Mouse (Mus musculus) T-cell, adult 66 days (primary cell): Measurements from ENCODE around the gene Urb2. TPM values are rescaled to one million over a fixed set of nuclear protein-coding genes. Genes with fewer than 3 reads are reported as not detected.

Experiments used
- total RNA-seq, 2 experiments: library from RNA; stranded (reverse); gene quantifications; 3 replicates in 1 of 2; 4 replicates in 1 of 2; pipeline ENCODE4 v1.2.4; 2023

The Urb2 gene
- 10 to 100 TPM; 20.7 to 22.3 TPM for total RNA-seq

GRCm38 (mm10) chr8:124021237-124022227, at the start of gene Urb2, which contains the start of gene Taf5l:
Gene Urb2, plus strand, starts transcription at chr8:124021508.
Gene Taf5l, minus strand, starts transcription at chr8:124021397.

GRCm38 (mm10) chr8:123982826-123983400, 38.4 kb upstream of the Urb2 start, which contains the start of gene Abcb10:
Gene Abcb10, minus strand, starts transcription at chr8:123983122.

Other genes starting within 250 kb of the Urb2 start
- gene Rab4a, start 215.5 kb upstream of the Urb2 start, total RNA-seq = 1 to 10 TPM; 4.5 to 6.1 TPM
- 10 to 100 TPM; 24.0 to 25.4 TPM for gene Ccsap, start 161.3 kb upstream of the Urb2 start, total RNA-seq
- gene Acta1, start 126.8 kb upstream of the Urb2 start, total RNA-seq = under 1 TPM in 1 of 2 experiments, not detected in 1; 0.41 TPM
- 10 to 100 TPM; 20.2 to 26.3 TPM for gene Nup133, start 72.2 kb upstream of the Urb2 start, total RNA-seq
- 1 to 10 TPM; 1.9 to 2.6 TPM for gene Abcb10, start 38.4 kb upstream of the Urb2 start, total RNA-seq
- gene Taf5l, start 111 bp upstream of the Urb2 start, total RNA-seq = 10 to 100 TPM; 54.1 to 60.7 TPM
- gene Galnt2, start 209.9 kb downstream of the Urb2 start, total RNA-seq = 10 to 100 TPM; 28.6 to 33.6 TPM